Mouse (Mus musculus) neural tube, embryonic 11.5 days (tissue): ENCODE results near the gene Vamp3. TPM values are rescaled to one million over a fixed set of nuclear protein-coding genes. Genes with fewer than 3 reads are reported as not detected.

Source experiments
- ATAC-seq: fragments of 200-750 bp; cut with Nextera tagmentation; 2 replicates; pipeline ENCODE4 v1.8.0; 2017; ENCODE audit warnings: moderate number of reproducible peaks, mild to moderate bottlenecking, moderate TSS enrichment, moderate library complexity; ENCODE audit not compliant: insufficient read depth, low FRiP score, low TSS enrichment
- DNase-seq: peaks from one replicate; pipeline ENCODE4 v3.0.0-alpha.2; 2015; ENCODE audit warnings: low spot score
- H3K27ac ChIP-seq: fragments of 300-500 bp; sonication (generic); 2 replicates; pipeline ENCODE4 v1.5.1; 2014; ENCODE audit warnings: low read depth, mild to moderate bottlenecking, low read length
- H3K27me3 ChIP-seq: fragments of 300-500 bp; sonication (generic); 2 replicates; pipeline ENCODE4 v1.6.1; 2014; ENCODE audit warnings: mild to moderate bottlenecking, low read length, mixed read lengths; ENCODE audit not compliant: control insufficient read depth, insufficient read depth
- H3K36me3 ChIP-seq: fragments of 300-500 bp; sonication (generic); 2 replicates; pipeline ENCODE4 v1.6.1; 2014; ENCODE audit warnings: mild to moderate bottlenecking, low read length, moderate library complexity, mixed read lengths; ENCODE audit not compliant: control insufficient read depth, insufficient read depth
- H3K4me1 ChIP-seq: fragments of 300-500 bp; sonication (generic); 2 replicates; pipeline ENCODE4 v1.6.1; 2014; ENCODE audit warnings: low read length, mixed read lengths; ENCODE audit not compliant: control insufficient read depth, insufficient read depth
- H3K4me2 ChIP-seq: fragments of 300-500 bp; sonication (generic); 2 replicates; pipeline ENCODE4 v1.6.1; 2014; ENCODE audit warnings: low read depth, mild to moderate bottlenecking, moderate library complexity
- H3K4me3 ChIP-seq: fragments of 300-500 bp; sonication (generic); 2 replicates; pipeline ENCODE4 v1.5.1; 2014; ENCODE audit warnings: low read depth, low read length
- H3K9ac ChIP-seq: fragments of 300-500 bp; sonication (generic); 2 replicates; pipeline ENCODE4 v1.6.1; 2014; ENCODE audit warnings: mild to moderate bottlenecking, low read length
- H3K9me3 ChIP-seq: fragments of 300-500 bp; sonication (generic); 2 replicates; pipeline ENCODE4 v1.6.1; 2016; ENCODE audit warnings: low read length; ENCODE audit not compliant: control insufficient read depth
- WGBS: fragments of 180-500 bp; shearing (Covaris S2); extraction: QIAGEN DNeasy Blood & Tissue Kit; methylation state at CpG from one replicate; pipeline ENCODE4 v1.1.7; 2014; 5-methylcytosine and 5-hydroxymethylcytosine counted together
- polyA plus RNA-seq: library from polyadenylated mRNA; unstranded; fragments of >200 nt; fragmentation: Nextera tagmentation; extraction: Ambion mirVana; gene quantifications from 2 replicates; pipeline ENCODE4 v1.2.1, GENCODE M21; 2014

Gene Vamp3
- 66.1 and 72.8 TPM in 2 replicates for polyA plus RNA-seq

DNA sequence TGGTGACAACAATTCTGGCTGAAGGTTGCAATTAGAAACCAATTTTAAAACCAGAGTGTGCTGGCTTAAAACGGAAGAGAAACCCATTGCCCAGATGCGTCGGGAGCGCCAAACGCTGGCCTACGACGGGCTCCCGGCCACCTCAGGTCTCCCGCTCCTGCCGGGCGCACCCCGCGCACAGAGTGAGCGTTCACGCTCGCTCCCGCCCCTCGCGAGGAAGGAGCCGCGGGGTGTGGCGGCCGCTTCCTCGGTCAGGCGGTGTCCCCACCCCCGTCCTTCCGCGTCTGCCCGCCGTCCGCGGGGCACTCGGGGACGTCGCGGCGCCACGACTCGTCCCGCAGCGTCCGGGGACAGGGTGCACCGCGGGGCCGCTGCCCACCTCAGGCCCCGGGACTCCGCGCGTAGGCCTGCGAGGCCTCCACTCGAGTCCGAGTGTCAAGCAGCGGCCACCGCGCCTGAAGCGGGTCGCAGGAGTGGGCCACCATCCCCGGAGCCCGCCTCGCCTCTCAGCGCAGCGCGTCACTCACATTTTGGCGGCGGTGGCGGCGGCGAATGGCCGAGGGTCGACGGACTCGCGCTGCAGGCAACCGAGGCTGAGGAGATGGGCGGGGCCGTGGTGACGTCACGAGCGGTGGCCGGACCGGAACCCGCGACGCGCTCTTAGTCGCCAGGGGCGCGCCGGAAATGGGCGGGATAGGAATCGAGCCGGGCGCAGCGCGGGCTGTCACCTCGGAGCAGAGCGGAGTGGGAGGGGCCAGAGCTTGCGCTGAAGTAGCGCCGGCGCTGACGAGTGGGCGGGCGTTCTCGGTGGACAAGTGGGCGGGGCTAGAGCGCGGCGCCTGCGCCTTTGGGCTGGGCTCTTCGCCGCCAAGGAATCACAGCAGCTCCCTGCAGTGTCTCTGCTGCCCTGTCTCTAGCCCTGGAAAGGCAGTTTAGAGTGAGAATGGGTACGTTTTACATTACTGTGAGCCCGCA, at the start of gene Vamp3:
TSS of gene Vamp3 (minus strand) at position 617 of the 975 bp plus-strand sequence.
- no peaks in the 10 kb centered on the region for H3K27me3 ChIP-seq
- peak within 1 kb of the TSS; percentile 93 for H3K4me3 ChIP-seq
- H3K9me3 ChIP-seq = no peaks in the 10 kb centered on the region
- ATAC-seq = peak; percentile 98
- peak within 1 kb of the TSS; percentile 92 for H3K27ac ChIP-seq
- peak; percentile 100 for DNase-seq
- H3K4me2 ChIP-seq = peak within 1 kb of the TSS; percentile 77
- H3K36me3 ChIP-seq = no peaks in the 10 kb centered on the region; the same call in 1 of the 2 replicates
- under 1% methylated on average over 110 of the region's 114 CpGs for WGBS
- H3K9ac ChIP-seq = peak within 1 kb of the TSS; percentile 87
- peaks cover 5% of the 10 kb centered on the region; the same call in 1 of the 2 replicates for H3K4me1 ChIP-seq

DNA sequence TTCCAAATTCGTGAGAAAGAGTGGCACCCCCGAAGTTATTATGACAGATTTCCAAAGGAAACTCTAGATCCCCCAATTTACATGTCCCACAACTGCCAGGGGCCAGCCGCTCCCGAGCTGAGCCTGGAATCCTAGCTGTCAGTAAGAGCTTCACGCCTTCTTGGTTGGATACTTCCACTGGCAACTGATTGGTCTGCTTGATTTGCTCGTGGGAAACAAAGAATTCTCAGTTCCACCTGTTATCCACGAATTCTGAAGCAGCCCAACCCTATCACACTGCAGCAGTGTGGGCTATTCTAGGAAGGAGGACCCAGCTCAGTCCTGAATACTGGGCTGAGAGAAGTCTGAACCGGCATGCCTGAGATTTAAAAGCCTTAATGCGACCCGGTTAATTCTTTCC, 48.7 kb upstream of the Vamp3 start:
- 42% methylated on average over 10 of the region's 10 CpGs for WGBS
- DNase-seq = no peak
- no peak overlapping the region for H3K27ac ChIP-seq

DNA sequence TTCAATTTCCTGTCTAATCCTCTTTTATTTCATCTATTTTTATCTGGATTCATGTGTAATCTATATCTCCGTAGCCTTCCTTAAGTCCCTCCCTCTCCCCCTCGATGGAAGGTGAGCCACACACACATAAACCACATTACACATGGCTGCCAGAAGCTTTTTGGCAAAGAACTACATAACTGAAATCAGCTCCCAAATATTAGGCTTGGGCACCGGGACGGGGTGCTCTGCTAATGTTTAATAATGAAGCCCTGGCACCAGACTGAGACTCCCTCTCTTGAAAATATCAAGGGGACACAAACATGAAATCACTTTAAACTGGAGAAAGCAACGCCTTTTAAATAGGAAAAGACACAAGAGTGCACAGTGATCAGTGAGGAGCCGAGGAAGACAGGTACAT, 48.1 kb upstream of the Vamp3 start:
- Histone ChIP-seq H3K9me3 (no peaks in the 10 kb centered on the region), H3K27ac (no peak overlapping the region), H3K27me3 (0 out of 2 replicates have a peak, but pooled peaks cover 7% of the 10 kb centered on the region), H3K4me1 (0 out of 2 replicates have a peak, but pooled peaks cover 6% of the 10 kb centered on the region), H3K36me3 (no peaks in the 10 kb centered on the region), H3K9ac (no peak overlapping the region), H3K4me2 (peak overlapping the region; percentile 97; the same call in 1 of the 2 replicates), H3K4me3 (no peak overlapping the region)
- ATAC-seq (no peak), DNase-seq (no peak)
- WGBS = 90% methylated on average over 6 of the region's 6 CpGs

More for the DNA sequence above, 48.7 kb upstream of the Vamp3 start:
- Histone ChIP-seq H3K36me3 (no peaks in the 10 kb centered on the region), H3K9ac (peak overlapping the region; percentile 88), H3K4me1 (0 out of 2 replicates have a peak, but pooled peaks cover 6% of the 10 kb centered on the region), H3K9me3 (no peaks in the 10 kb centered on the region), H3K4me3 (peak overlapping the region; percentile 85), H3K27me3 (0 out of 2 replicates have a peak, but pooled peaks cover 7% of the 10 kb centered on the region), H3K4me2 (peak overlapping the region; percentile 97)
- no peak for ATAC-seq

DNA sequence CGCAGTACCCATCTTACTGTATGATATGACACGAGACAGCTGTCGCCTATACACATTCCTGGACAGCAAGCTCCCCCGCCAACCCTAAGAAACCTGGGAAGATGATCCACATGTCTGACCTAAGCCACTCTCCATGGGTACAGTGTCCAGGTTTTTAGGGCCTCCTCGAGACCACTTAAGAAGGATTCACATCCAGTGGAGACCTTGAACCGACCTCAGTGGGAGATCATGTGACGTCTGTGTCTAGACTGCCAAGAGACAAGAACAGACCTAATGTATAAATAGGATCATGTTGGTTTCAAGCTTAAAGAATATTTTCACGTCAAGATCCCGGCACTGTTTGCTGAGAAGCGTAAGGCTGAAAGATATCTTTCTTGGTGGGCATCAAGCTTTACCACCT, 46.4 kb upstream of the Vamp3 start:
- no peaks in the 10 kb centered on the region for H3K9me3 ChIP-seq
- H3K27me3 ChIP-seq = 0 out of 2 replicates have a peak, but pooled peaks cover 4% of the 10 kb centered on the region
- no peak overlapping the region for H3K4me2 ChIP-seq
- no peak overlapping the region for H3K9ac ChIP-seq
- no peak overlapping the region for H3K27ac ChIP-seq
- 0 out of 2 replicates have a peak, but pooled peaks cover 6% of the 10 kb centered on the region for H3K4me1 ChIP-seq
- no peaks in the 10 kb centered on the region for H3K36me3 ChIP-seq
- no peak overlapping the region for H3K4me3 ChIP-seq
- ATAC-seq = no peak
- DNase-seq = no peak
- 91% methylated on average over 10 of the region's 10 CpGs for WGBS

DNA sequence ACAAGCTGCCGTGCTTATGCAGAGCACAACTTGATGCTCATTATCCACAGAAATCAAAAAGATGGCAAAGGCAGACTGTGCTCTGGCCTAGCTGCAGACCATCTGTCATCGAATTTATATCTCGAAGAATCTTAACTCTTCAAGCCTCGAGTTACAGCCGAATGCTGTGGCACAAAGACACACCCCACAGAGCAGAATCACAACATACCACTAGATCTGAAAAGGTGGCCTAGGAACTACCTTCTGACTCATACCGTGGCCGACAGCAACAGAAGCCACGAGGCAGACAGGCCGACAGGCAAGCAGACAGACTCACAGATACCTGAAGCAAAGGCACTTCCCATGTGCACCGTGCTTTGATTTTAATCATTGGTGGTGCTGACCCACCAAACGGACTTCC, 45.9 kb upstream of the Vamp3 start:
- 88% methylated on average over 11 of the region's 11 CpGs for WGBS
- H3K4me1 ChIP-seq = 0 out of 2 replicates have a peak, but pooled peaks cover 3% of the 10 kb centered on the region
- 0 out of 2 replicates have a peak, but pooled peaks cover 4% of the 10 kb centered on the region for H3K27me3 ChIP-seq
- no peak overlapping the region for H3K4me3 ChIP-seq
- H3K9ac ChIP-seq = no peak overlapping the region
- H3K27ac ChIP-seq = no peak overlapping the region
- no peak for ATAC-seq
- no peak for DNase-seq
- H3K4me2 ChIP-seq = no peak overlapping the region
- H3K9me3 ChIP-seq = no peaks in the 10 kb centered on the region
- no peaks in the 10 kb centered on the region for H3K36me3 ChIP-seq

DNA sequence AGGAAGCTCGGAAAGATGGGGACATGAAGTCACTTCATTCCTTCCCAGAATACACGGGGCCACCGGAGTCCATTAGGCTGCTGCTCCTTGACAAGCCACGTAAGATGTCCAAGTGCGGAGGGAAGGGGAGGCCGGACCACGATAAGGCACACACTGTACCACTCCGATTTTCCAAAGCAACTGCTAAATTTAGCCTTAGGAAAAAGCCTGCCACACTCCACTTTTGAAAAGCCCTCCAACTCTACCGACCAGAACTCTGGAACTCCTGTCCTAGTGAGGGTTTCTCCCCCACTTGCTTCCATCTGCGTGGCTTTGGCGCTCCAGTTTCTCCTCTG, 39.3 kb upstream of the Vamp3 start:
- H3K4me2 ChIP-seq = no peak overlapping the region
- 92% methylated on average over 11 of the region's 11 CpGs for WGBS
- ATAC-seq = no peak
- H3K4me3 ChIP-seq = no peak overlapping the region
- no peak for DNase-seq
- H3K4me1 ChIP-seq = no peaks in the 10 kb centered on the region; the same call in 1 of the 2 replicates
- H3K27me3 ChIP-seq = no peaks in the 10 kb centered on the region
- no peaks in the 10 kb centered on the region for H3K9me3 ChIP-seq
- no peak overlapping the region for H3K9ac ChIP-seq
- H3K27ac ChIP-seq = no peak overlapping the region
- no peaks in the 10 kb centered on the region for H3K36me3 ChIP-seq

DNA sequence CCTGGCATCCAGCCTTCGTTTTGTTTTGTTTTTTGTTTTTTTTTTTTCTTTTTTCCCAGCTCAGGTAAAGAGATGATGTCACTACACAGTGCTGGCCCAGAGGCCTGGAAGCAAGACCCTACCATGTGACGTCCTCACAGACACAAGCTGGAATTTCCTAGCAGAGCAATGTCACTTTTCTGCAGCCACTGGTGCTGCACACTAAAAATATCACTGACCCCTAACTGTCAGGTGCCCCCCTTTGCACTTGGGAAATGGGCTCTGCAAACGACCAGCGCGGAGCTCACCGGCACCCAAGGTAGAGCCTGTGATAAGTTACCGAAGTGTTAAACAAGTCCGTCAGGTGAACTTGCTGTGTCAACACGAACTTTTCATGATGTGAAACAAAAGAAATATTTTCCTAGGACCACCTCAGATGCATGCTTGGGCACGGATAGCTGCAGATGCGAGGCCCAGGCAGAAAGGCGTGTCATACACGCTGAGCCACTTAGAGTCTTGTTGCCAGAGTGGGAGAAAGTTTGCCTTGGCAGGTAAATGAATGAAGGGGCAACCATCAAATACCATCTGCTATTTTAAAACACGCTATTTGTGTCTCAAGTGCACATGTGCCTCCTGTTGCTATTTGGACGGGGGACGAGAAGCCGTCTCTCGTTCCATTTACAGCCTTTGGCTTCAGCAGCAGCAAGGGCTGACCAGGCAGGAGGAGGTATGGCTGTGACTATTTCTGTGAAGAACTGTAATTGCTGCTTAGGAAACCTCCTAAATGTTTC, 38.8 kb upstream of the Vamp3 start:
- 88% methylated on average over 18 of the region's 18 CpGs for WGBS
- Histone ChIP-seq H3K36me3 (no peaks in the 10 kb centered on the region), H3K27ac (no peak overlapping the region), H3K4me3 (no peak overlapping the region), H3K4me1 (no peaks in the 10 kb centered on the region; the same call in 1 of the 2 replicates), H3K9ac (no peak overlapping the region), H3K27me3 (no peaks in the 10 kb centered on the region), H3K9me3 (no peaks in the 10 kb centered on the region), H3K4me2 (no peak overlapping the region)
- DNase-seq (no peak), ATAC-seq (no peak)

DNA sequence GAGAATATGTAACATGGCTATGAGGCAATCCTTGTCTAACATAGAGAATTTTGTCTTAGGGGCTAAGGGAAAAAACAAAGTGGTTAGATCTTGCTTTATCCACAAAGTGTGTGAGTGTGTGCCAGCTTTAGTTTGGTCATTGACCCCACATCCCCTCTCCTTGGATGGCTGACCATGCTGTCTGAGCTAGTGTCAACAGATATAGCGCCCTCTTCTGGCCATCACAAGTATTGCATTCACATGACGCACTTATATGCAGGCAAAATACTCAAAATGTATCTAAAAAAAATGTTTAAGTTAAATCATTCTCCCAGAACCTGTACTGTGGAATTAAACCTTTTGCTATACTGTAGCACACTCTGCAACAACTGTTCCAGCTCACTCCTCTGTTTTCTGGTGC, 37.4 kb upstream of the Vamp3 start:
- Histone ChIP-seq H3K4me2 (no peak overlapping the region), H3K27ac (no peak overlapping the region), H3K4me1 (no peaks in the 10 kb centered on the region; the same call in 1 of the 2 replicates), H3K9me3 (no peaks in the 10 kb centered on the region), H3K4me3 (no peak overlapping the region), H3K27me3 (no peaks in the 10 kb centered on the region), H3K9ac (no peak overlapping the region), H3K36me3 (no peaks in the 10 kb centered on the region)
- no peak for ATAC-seq
- WGBS = 36% methylated on average over 2 of the region's 2 CpGs
- DNase-seq = no peak
